Mouse (Mus musculus): Measurements from ENCODE around the gene Midn. TPM values are rescaled to one million over a fixed set of nuclear protein-coding genes. Genes with fewer than 3 reads are reported as not detected.

Gene Midn
- polyA plus RNA-seq, 1 experiment: 35.1 TPM

DNA sequence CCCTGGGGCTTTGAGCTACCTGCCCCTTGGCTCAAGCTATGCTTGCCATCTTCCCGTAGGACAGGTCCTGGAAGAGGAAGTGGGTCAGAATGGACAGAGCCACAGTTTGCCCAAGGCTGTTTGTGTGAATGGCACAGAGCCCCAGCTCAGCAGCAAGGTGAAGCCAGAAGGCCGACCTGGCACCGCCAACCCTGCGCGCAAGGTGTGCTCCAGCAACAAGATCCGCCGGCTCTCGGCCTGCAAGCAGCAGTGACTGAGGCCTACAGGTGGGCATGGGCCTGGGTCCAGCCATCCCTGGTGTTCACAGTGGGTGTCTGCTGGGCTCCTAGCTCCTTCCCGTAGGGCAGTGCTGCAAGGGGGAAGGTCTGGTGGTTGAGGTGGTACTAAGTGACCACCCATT, 18.2 kb upstream of the Midn start:
- DNase-seq (ENCODE audit: low read depth): no peak

DNA sequence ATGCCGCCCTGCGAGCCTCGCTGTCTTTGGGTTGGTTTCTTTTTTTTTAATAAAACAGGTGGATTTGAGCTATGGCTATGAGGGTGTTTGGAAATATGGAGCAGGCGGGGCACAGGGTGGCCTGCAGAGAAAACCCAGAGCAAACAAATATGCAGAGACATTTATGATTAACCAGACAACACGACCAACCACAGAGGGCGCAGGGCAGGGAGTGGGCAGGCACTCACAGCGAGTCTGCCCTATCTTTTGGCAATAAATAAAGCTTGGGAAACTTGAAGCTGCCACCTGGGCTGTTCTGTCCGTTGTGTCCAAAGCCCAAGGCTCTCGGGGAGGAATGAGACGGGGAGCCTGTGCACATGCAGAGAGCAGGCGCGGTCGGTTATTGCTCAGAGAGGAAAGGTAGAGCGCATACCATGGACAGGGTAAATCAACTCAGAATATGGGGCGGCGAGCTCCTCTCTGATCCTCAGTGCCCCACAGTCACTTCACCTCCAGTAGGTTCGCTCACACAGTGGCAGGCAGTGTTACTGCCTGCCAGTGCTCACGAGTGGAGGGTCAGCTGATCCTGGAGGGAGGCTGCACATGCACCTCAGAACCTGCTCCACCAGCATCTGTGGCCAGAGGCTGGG, 17.6 kb upstream of the Midn start:
- no peak for DNase-seq (ENCODE audit: low read depth)

DNA sequence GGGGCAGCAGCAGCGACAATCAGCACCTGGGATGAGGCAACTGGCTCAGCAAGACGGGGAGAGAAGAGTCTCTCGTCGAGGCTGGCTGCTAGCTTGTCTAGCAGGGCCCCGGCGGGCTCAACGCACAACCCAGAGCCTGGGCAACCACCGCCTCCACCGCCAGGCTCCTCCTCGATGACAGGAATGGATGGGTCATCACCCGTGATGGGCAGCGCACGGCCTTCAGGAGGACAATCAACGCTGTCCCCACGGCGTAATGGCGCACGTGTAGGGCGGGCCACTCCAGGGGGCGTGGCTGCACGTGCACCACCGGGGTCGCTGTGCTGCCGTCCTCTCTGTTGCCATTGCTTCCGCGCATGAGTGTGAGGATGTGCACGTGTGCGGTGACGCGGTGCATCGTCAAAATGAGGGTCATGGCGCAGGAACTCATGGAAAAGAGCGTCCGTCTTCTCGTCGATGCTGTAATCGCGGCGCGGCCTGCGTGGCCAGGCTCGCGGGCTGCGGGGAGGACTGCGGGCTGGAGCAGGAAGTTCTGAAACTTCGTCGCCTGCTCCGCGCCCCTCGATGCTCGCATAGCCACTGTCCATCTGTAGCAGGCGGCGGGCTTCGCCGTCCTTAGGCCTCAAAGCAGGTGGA, 16.6 kb upstream of the Midn start:
- no peak for DNase-seq (ENCODE audit: low read depth)

DNA sequence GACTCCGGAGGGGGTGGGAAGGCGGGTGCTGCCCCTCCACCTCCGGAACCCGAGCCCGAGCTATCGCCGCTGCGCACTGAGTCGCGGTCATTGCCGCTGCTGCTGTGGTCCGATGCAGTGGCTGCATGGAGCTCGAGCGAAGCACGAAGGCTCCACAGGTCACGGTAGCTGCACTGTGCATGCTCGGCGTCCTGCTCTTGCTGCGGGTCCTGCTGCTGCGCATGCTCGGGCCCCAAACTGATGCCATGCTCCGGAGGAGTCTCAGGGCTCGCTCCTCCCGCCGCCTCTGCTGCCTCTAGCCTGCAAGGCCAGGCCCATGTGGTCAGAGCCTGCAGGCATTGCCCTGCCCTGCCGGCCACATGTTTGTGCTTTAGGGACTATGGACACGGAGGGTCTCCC, 16.1 kb upstream of the Midn start:
- no peak for DNase-seq (ENCODE audit: low read depth)

DNA sequence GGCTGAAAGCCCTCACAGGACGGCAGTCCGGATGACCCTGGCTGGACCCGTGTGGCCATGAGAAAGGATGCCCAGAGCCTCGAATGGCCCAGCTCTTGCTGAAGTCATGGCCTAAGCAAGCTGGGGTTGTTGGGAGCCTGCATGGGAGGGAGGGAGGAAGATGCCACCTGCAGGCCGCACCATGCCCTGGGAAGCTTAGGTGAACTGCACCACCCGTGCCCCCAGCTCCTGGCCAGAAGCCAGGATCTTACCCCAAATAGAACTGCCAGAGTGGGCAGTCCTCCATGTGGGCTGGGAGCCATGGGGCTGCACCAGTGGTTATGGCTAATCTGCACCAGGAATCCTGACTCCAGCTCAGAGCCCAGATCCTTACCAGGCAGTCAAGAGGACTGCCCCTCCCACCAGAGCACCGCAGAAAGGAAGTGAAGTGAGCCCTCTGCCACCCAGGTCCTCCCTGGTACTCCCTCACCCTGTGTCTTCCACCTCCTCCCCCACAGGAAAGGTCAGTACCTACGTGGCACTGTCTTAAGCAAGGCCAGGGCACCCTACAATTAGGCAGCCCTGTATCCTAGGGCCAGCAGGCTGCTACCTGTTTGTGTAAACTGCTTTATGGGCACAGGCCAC, 14.7 kb upstream of the Midn start:
- no peak for DNase-seq (ENCODE audit: low read depth)

- no peak for DNase-seq (ENCODE audit: low read depth)
Observed at GRCm38 (mm10) chr10:80134421-80134820, 13.7 kb upstream of the Midn start.

GRCm38 (mm10) chr10:80135161-80135560, 12.9 kb upstream of the Midn start:
- no peak for DNase-seq (ENCODE audit: low read depth)

- no peak for DNase-seq (ENCODE audit: low read depth)
Observed at GRCm38 (mm10) chr10:80135641-80136040, 12.4 kb upstream of the Midn start.

- no peak for DNase-seq (ENCODE audit: low read depth)
Observed at GRCm38 (mm10) chr10:80136179-80136951, 11.7 kb upstream of the Midn start.

DNA sequence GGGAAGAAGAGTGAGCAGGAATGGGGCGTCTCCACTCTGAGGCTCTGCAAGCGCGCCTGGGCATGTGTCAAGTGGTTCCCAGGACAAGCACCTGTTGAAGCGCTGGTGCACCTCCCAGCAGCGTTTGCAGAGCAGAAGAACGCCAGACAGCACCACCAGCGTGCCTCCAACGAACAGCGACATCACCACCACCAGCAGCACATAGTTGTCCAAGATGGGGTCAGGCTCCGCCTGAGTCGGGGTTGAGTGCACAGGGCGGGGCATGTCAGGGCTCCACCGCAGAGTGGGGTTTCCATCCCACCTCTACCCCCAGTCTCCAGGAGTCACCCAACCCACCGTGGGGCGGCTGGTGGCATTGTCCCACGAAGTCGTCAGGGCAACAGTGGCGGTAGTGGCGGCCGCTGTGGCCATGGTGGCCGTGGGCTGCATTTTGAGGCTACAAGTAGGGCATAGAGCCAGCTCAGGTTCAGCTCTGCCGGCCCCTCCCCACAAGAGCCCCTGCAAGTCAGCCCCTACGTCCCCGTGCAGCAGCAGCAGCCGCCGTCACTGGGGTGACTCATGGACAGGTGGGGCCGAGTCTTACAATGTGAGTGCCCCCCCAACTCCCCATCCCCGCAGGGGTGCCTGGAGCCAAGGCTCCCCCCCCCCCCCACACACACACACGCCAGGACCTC, 11.0 kb upstream of the Midn start:
- no peak for DNase-seq (ENCODE audit: low read depth)

GRCm38 (mm10) chr10:80137626-80138552, 10.2 kb upstream of the Midn start:
- DNase-seq (ENCODE audit: low read depth): no peak

DNA sequence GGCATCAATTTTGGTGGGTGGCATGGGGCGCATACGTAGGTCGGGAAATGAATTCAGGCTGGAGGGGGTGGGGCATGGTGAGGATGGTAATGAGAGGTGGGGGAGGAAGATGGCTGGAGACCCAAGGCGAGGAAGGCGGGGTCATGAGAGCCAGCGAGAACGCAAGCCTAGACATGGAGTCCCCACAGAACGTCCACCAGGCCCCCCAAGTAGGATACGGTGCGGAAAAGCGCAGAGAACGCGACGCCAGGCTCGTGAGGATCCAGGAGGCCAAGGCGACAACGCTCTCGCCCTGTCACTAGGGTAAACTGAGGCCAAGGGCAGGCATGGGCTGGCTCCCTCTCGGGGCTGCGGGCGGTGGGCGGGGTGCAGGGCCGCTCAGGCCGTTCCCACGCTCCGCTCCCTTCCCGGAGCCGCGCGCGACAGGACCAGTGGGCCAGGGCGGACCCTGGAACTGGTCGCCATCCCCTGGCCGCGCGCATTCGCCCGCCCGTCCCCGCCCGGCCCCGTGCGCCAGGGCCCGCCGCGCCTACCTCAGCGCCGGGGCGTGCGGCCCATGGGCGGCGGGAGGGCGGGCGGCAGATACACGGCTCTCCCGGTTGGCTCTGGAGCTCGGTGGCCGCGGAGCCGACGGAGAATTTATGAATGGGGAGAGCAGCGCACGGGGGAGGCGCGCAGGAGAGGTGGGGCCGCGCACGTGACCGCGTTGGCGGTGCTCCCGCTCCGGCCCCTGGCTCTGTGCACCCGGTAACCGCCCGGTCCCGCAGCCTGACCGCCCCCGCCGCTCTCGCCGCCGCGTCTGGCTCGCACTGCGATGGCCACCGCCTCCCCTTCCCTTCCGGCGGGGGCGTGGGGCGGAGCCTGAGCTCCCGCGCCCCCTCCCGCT, 9.3 kb upstream of the Midn start, which contains the start of gene Atp5d:
TSS of gene Atp5d (plus strand) at position 80 of the 886 bp plus-strand sequence.
- DNase-seq (ENCODE audit: low read depth): no peak

DNA sequence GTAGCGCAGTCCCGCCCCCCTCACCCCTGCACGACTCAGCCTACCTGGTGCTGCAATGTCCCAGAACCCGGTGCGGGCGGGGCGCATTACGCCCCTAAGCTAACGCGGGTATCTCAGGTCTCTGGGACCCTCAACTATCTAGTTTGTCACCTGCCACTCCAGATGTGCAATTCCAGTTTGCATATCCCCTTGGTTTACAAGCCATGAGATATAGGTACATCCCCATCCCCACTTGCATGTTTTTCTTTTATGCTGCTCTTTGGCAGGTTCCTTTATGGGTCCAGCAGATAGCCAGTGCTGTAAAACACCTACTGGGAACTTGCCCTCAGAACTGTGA, 8.7 kb upstream of the Midn start:
- no peak for DNase-seq (ENCODE audit: low read depth)

DNA sequence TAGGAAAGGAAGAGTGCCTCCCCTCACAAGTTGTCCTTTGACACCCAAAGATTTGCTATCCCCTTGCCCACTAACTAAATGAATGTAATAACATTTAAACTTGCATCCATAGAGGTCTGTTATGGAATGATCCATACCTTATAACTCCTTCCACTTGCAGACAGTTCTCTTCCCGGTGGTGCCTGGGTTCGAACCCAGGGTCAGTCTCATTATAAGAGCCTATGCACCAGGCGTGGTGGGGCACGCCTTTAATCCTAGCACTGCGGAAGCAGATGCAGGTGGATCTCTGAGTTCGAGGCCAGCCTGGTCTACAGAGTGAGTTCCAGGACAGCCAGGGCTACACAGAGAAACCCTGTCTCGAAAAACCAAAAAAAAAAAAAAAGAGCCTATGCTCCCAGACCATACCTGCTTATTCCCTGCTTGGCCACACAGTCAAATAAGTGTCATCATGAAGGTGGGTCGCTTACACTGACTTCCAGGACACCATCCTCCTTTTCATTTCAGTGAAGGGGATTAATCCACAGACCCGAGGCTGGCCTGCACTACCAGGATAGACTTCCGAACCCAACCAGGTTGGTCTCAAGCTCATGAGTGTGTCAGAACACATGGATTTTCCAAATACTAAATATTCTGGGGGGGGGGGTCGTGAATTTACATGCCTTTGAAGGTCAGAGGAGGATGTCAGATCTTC, 8.0 kb upstream of the Midn start:
- DNase-seq (ENCODE audit: low read depth): no peak

DNA sequence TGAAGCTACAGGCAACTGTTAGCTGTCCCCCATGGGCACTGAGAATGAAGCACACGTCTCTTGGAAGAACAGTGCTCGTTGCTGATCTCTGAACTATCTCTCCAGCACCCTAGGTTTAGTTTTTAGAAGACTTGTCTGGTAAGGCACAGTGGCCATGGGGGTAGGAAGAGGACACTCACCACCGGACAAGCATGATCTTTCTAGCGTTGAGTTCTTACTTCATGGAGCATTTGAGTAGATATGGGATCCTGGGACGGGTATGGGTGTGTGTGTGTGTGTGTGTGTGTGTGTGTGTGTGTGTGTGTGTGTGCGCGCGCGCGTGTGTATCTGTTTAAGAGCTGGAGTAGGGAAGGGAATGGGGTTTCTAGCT, 7.4 kb upstream of the Midn start, which contains the start of gene Cbarp:
TSS of gene Cbarp (minus strand) at position 170 of the 370 bp plus-strand sequence.
- no peak for DNase-seq (ENCODE audit: low read depth)

- DNase-seq (ENCODE audit: low read depth): no peak
Observed at GRCm38 (mm10) chr10:80141243-80141642, 6.8 kb upstream of the Midn start.

DNA sequence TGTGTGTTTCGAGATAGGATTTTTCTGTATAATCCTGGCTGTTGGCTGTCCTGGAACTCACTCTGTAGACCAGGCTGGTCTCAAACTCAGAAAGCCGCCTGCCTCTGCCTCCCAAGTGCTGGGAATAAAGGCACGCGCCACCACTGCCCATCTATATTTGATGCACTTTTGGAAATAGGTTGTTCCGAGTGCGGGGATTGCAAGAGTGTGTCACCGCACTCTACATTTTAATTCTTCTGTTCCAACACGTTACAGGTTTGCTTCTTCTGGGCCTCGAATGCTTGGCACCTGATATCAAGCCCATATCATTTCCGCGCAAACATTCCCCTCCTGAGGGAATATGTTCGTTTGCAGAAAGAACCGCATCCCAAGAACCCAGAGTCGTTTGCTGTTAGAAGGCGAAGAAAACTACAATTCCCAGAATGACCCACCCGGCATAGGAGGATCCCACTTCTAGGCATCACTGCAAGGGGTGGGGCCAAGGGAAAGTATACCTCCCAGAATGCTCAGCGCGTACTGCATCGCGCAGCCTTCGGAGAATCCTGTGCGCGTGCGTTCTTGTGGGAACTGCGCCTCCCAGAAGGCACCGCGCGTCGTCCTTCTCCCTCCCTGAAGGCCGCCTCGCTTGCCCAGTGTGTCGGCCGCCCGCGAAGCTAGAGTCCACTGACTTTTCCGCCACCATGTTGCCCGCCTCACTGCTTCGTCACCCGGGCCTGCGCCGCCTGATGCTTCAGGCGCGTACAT, 6.1 kb upstream of the Midn start:
- peak; percentile 88 for DNase-seq (ENCODE audit: low read depth)

DNA sequence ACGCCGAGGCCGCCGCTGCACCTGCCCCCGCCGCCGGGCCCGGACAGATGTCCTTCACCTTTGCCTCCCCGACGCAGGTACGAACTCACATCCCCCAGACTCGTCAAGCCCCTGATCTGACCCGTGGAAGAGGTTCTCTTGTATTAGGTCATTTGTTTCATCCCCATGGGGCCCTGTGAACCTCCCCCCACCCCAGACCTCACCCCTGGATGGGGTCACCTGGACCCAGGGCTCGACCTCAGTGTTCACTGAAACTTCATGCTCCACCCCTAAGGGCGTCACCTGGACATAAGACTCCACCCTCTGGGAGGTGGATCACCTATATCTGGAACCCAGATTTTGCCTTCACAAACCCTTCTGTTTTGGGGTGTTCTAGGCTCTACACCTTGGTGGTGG, 5.5 kb upstream of the Midn start:
- DNase-seq (ENCODE audit: low read depth): no peak

DNA sequence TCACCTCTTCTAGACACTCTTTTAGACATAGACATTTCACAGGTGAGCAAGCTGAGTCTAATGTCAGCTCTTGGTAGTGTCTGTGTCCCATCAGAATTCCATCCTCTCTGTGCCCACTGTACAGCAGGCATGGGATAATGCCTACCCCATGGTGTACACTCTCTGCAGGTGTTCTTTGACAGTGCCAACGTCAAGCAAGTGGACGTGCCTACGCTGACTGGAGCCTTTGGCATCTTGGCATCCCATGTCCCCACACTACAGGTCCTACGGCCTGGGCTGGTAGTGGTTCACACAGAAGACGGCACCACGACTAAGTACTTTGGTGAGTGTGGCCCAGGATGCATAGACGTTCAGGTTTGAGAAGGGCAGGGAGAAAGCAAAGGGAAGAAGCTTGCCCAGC, 4.4 kb upstream of the Midn start:
- DNase-seq (ENCODE audit: low read depth): no peak
